Mouse (Mus musculus): Measurements from ENCODE around the gene Adgrv1.

The Adgrv1 gene

DNA sequence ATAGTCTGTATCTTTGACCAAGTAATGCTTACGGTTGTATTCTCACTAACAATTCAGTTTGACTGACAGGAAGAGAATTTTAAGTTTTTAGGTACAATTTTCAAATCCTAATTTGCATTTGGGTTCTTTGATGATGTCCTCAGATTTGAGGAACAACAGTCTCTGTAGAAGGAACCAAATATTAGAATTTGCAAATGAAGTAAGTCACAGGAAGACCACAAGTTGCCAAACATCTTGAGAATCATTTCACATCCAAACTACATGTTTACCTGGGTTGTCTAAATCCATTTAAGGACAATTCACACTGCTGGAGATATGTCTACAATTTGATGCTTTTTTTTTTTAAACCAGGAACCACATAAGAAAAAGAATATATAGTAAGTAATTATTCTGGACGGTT is 391.8 kb downstream of the Adgrv1 start:
- DNase-seq (ENCODE audit: low read depth, low spot score) = no peak

DNA sequence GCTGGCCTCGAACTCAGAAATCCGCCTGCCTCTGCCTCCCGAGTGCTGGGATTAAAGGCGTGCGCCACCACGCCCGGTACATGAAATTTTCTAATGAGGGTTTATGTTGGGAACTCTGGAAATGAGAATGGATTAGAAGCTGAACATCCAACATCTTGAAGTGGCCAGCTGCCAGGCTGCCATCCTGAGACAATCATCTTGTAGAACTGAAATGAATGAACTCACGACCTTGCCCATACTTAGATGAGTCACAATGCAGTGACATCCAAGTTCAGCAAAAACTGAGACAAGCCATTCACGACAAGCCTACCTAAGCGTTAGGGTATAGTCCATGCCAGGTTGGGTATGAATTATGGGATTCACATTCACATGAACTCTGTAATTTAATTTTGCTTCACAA is 393.1 kb downstream of the Adgrv1 start:
- no peak for DNase-seq (ENCODE audit: low read depth, low spot score)

GRCm38 (mm10) chr13:81239427-81239826 is 393.5 kb downstream of the Adgrv1 start:
- DNase-seq (ENCODE audit: low read depth, low spot score) = no peak

DNA sequence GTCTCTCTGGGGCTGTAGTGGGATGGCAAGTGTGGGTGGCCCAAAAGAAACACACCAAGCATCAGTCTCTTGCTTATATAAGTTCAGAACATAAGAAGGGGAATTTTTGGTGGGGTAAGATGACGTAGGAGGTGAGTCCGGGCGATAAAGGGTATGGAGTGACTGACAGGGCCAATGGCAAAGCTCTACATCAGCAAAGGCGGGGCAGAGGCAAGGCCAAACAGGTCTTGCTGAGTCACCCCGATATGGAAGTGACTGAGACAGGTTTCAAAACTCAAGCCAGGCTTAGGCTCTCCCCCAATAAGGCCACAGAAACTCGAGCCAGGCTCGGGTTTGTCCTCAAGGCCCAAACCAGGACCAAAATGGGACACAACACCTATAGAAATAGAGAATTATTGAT is 394.1 kb downstream of the Adgrv1 start:
- no peak for DNase-seq (ENCODE audit: low read depth, low spot score)

- no peak for DNase-seq (ENCODE audit: low read depth, low spot score)
Observed at GRCm38 (mm10) chr13:81237947-81238346, 395.0 kb downstream of the Adgrv1 start.

DNA sequence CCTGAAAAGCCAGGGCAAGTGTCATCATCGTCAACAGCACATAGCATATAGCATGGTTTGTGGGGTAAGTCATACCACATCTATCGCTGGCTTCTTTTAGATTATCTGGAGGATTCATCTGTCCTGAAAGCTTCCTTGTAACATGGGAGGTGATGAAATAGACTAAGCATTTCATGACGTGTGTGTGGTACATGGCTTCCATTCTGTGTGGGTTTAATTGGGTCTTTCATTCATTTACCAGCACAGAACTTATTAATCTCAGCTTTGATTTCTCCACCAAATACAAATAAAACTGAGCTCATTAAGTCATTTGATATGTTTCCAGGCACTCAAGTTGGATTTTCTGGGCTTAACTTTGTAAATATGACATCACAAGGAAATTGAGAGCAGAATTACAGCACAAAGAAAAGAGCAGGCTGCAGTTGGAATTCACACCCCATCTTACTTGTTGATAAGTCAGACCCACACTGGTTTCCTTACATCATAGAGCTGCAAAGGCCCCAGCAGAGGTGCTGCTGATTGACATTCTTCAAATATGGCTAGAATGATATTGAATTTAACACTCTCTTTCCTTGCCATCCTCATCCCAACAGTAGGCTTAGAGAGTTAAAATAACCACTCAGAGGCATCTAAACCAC is 396.1 kb downstream of the Adgrv1 start:
- DNase-seq (ENCODE audit: low read depth, low spot score) = no peak

GRCm38 (mm10) chr13:81234031-81234430 is 398.9 kb downstream of the Adgrv1 start:
- no peak for DNase-seq (ENCODE audit: low read depth, low spot score)

DNA sequence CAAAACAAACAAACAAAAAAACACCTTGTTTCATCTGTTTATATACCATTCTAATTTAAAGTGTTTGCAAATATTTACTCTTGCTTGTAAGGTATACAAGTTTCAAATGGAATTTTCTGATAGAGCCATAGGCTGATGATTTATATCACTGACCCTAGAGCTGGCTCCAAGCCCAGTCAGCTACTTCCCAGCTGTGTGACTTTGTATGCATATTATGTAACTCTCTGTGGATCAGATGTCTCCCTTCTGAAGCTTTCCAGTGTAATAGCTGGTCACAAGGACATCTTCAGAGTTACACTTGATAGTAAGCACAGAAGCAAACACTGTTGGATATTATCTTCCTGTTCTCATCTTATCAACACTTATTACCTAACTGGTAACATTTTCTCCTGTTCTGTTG is 400.1 kb downstream of the Adgrv1 start:
- DNase-seq (ENCODE audit: low read depth, low spot score) = no peak

DNA sequence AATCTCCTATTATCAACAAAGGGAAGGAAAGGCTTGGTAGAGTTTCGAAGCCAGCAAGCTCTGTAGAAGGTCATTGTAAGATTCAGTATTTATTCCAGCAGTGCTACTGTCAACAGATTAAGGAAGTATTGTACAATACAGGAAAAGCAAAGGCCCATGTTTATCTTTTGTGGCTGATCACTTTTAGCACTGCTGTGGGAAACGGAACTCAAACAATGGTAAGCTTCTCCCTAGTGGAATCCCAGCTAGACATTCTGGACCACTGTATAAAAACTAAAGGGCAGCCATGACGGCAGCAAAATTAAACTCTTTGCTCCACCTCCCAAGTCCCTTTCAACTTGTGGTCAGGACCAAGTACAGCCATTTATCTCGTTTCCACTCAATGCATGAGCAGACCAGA is 402.8 kb downstream of the Adgrv1 start:
- DNase-seq (ENCODE audit: low read depth, low spot score) = no peak

- no peak for DNase-seq (ENCODE audit: low read depth, low spot score)
Observed at GRCm38 (mm10) chr13:81223768-81224167, 409.2 kb downstream of the Adgrv1 start.

- DNase-seq (ENCODE audit: low read depth, low spot score) = no peak
Observed at GRCm38 (mm10) chr13:81222377-81222776, 410.6 kb downstream of the Adgrv1 start.

GRCm38 (mm10) chr13:81211436-81211835 is 421.5 kb downstream of the Adgrv1 start:
- DNase-seq (ENCODE audit: low read depth, low spot score) = no peak

GRCm38 (mm10) chr13:81210516-81210915 is 422.4 kb downstream of the Adgrv1 start:
- no peak for DNase-seq (ENCODE audit: low read depth, low spot score)

DNA sequence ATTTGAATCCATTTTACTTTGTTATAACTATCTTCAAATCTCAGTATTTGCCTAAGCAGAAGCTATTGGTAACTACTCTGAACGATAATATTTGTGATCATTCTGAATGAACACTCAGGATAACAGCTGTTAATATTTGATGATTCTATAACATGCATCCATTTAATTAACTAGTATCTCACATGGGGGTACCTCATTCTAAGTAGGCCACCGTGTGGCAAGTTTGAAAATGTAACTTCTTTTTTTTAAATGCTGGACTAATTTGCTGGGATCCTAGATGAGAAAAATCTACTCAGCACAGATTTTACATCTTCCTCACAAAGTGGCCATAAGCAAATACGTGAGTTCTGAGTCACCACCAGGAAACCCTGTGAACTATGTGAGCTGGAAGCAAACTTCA is 423.1 kb downstream of the Adgrv1 start:
- DNase-seq (ENCODE audit: low read depth, low spot score) = no peak

DNA sequence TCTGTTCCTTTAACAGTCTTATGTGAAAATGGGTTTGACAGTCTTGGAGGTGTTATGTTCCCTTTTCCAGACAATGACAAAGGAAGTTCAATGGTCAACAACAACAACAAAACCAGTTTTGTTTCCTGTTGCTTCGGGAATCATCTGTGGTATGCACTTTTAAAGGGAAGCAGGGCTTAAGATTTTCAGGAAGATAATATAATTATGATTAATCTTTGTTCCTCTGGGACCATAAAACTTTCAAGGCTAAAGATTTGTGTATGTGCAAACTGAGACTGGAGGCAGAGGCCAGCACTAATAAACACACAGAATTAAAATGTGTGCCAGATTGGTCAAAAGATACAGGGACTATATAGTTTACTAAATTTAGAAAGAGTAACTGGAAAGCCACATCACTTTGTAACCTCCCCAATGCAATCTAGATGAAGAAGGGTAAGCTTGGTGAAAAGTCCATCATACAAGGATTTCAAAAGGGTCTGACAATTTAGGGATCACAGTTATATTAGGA is 424.8 kb downstream of the Adgrv1 start:
- no peak for DNase-seq (ENCODE audit: low read depth, low spot score)

DNA sequence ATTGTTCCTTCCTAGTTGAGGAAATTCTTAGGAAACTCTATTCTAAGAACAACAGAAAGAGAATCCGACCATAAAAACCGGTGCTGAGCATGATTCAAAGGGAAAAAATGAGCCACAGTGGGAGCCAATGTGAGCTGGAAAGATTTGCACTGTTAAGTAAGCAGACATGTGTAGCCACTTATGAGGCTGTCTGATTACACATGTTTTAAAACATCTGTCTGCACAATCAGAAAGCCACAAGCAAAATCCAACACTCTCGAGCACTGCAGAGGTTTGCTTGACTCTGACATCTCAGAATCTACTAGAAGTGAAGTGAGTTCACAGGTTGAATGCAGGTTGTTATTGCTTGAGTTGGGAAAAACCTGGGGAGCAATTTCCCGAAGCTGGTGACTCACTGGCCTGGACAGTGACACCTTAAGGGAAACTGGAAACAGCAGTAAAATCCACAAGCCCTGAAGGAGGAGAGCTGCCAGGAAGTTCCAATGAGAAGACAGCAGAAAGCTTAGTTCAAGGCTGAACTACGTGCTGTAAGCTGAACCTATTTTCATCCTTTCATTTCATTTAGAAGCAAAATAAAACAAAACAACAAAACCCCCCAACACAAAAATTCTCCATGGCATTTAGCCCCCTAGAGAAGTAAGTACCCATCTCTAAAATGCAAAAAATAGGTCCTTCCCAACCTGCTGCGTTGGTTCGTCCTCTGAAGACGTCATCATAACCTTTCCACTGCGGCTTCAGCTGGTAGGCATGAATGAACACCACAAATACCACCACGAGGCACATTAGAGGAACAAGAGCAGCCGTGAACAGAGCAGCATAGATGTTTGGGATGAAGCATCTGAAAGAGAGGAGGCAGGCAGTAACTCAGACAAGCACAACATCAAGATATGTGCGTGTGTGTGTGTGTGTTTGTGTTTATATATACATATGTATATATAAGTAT is 450.7 kb downstream of the Adgrv1 start:
- no peak for DNase-seq (ENCODE audit: low read depth, low spot score)

DNA sequence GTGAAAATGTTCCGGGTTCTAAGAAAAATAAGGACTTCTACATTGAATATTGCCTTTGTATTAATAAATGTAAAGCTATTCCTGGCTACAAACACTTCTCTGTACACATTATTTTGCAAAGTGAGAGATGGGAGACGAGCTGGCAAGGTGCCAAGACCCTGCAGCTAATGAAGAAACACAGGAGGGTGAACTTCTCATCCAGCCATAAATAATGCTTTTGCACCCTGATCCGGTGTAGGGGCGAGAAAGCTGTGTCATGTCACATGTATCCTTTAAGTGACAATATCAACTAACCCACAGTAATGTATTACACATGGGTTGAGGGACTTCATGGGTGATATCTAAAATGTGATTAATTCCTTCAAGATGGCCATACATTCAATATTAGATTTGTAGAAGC is 451.5 kb downstream of the Adgrv1 start:
- DNase-seq (ENCODE audit: low read depth, low spot score) = no peak

GRCm38 (mm10) chr13:81176820-81177219 is 456.1 kb downstream of the Adgrv1 start:
- no peak for DNase-seq (ENCODE audit: low read depth, low spot score)

DNA sequence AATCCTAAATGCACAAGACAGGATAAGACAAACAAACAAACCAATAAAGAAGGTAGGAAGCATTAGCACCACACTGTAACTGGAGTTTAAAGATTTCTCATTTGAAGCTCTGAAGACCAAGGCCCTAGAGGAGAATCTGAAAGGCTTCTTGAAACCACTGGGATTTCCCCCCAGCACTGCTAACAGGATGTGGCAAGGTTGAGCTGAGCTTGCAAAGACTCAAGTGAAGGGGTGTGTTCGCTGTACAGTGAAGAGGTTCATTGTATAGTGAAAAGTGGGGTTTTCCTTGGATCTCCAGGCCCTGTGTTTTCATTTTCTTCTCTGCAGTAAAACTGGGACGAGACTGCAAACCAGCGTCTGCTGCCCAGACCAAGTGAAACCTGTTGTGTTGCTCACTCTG is 456.9 kb downstream of the Adgrv1 start:
- DNase-seq (ENCODE audit: low read depth, low spot score) = no peak

- no peak for DNase-seq (ENCODE audit: low read depth, low spot score)
Observed at GRCm38 (mm10) chr13:81171115-81171514, 461.8 kb downstream of the Adgrv1 start.

- no peak for DNase-seq (ENCODE audit: low read depth, low spot score)
Observed at GRCm38 (mm10) chr13:81167450-81167849, 465.5 kb downstream of the Adgrv1 start.

DNA sequence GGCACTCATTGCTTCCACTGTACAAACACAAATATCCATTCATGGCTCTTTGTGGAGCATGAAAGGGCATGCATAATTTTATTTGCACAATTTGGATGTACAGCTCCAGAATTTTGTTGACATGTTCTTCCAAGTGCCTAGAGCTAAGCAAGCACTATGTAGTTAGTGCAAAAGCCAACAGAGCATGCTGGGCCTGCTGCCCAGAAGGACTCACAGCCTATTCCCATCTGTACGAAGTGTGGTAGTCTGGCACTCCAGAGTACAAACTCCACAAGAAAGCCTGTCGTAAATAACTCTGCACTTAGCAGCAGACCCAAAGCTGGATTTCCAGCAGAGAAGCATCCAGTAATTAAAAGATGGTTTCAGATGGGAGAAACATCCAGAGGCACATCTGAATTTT is 473.1 kb downstream of the Adgrv1 start:
- DNase-seq (ENCODE audit: low read depth, low spot score) = no peak

DNA sequence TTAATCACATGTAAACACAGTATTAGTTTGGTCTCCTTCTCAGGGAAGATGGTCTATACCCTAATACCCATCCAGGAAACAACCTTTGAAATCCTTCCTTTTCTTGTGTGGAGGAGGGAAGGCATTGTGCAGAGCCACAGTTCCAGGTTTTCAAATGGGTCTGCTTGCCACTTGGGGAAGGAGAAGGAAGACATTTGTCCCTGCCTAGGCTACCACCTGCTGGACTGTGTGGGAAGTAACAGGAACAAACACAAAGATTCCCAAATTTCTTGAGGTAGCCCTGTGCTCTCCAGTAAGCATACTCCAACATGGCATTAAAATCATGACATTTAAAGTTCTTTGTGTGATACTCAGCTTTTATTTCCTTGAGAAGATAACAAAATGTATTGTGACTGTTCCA is 477.6 kb downstream of the Adgrv1 start:
- DNase-seq (ENCODE audit: low read depth, low spot score) = no peak

Data from c-Kit-negative CD71-positive TER-119-positive erythroid progenitor cells, embryonic 14.5 days (primary cell).